ENCODE assay signal across 11 mouse cellular contexts in the genomic region with DNA sequence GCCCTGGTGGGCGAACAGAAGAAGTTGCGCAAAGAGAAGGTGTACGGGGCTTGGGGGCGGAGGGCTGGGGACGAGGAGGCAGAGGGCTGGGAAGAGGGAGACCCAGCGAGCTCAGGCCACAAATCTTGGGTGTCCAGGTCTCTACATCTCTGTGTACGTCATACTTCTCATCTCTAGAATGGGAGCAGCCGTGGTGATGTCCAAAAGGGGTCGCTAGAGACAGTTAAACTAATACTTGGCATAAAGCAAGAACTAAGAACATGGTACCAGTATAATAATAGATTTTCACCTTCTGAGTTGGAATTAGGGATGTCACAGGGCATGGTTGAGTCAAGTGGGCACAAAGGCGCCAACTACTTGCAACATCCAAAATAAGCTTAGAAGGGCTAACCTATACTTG. TPM values are rescaled to one million over a fixed set of nuclear protein-coding genes. Genes with fewer than 3 reads are reported as not detected.
DNase-seq lines count a peak whose midpoint lies in the region; ATAC-seq lines count a peak whose summit lies in the region.
"Had no signal": no experiment of that assay in that cellular context is flagged by ENCODE, and none has a peak within 500 bp of the region (broad histone marks: within the 10 kb centered on the region; RNA-seq: fewer than 3 reads in every experiment).

No protein-coding gene starts in this region.

- DNase-seq in cerebellum, adult 11-12 months: peak; percentile 37
- no peak for DNase-seq in cerebellum, postnatal 36 days
- DNase-seq in limb, embryonic 11.5 days (ENCODE audit: low spot score): no peak
- DNase-seq in embryo, embryonic 9.5 days (ENCODE audit: extremely low spot score): no peak
- DNase-seq in gastrocnemius, postnatal 25 days: no peak
- DNase-seq: kidney, adult 2 months; lung, postnatal 10 days had no signal

- ATAC-seq in megakaryocyte, adult 5-6 weeks (ENCODE audit: poor library complexity, severe bottlenecking): no peak
- ATAC-seq in limb, embryonic 11.5 days (ENCODE audit: insufficient number of reproducible peaks, low FRiP score, low TSS enrichment, low read depth): no peak
- no peak for ATAC-seq in stomach, embryonic 16.5 days (ENCODE audit: insufficient read depth, low FRiP score)

- H3K27ac ChIP-seq in limb, embryonic 11.5 days (replicated peaks; ENCODE audit: low read depth, low read length): no peak overlapping the region
- H3K27ac ChIP-seq in stomach, embryonic 16.5 days (ENCODE audit: low read length): no peak overlapping the region

- peaks cover 26% of the 10 kb centered on the region for H3K4me1 ChIP-seq in megakaryocyte, embryonic 14.5 days
- H3K4me1 ChIP-seq in limb, embryonic 11.5 days (ENCODE audit: control insufficient read depth, insufficient read depth, low read length): peaks cover 2% of the 10 kb centered on the region; the same call in 1 of the 2 replicates
- H3K4me1 ChIP-seq in stomach, embryonic 16.5 days (ENCODE audit: control insufficient read depth, insufficient read depth, low read length): peaks cover 5% of the 10 kb centered on the region; the same call in 1 of the 2 replicates

- H3K4me2 ChIP-seq in limb, embryonic 11.5 days (ENCODE audit: low read depth, severe bottlenecking): peak overlapping the region; percentile 33; the same call in 1 of the 2 replicates
- peak overlapping the region; percentile 46 for H3K4me2 ChIP-seq in stomach, embryonic 16.5 days (ENCODE audit: low read depth, low read length)

- peaks cover 100% of the 10 kb centered on the region for H3K27me3 ChIP-seq in megakaryocyte, embryonic 14.5 days (replicated peaks)
- peaks cover 62% of the 10 kb centered on the region for H3K27me3 ChIP-seq in limb, embryonic 11.5 days (ENCODE audit: control insufficient read depth, insufficient read depth, low read length)
- peaks cover 54% of the 10 kb centered on the region for H3K27me3 ChIP-seq in stomach, embryonic 16.5 days (ENCODE audit: control insufficient read depth, insufficient read depth, low read length)

- H3K36me3 ChIP-seq in megakaryocyte, embryonic 14.5 days (replicated peaks; ENCODE audit: low read length): no peaks in the 10 kb centered on the region
- no peaks in the 10 kb centered on the region for H3K36me3 ChIP-seq in limb, embryonic 11.5 days (ENCODE audit: control insufficient read depth, insufficient read depth, low read length)
- no peaks in the 10 kb centered on the region for H3K36me3 ChIP-seq in stomach, embryonic 16.5 days (ENCODE audit: control insufficient read depth, insufficient read depth, low read length)

- peaks cover 3% of the 10 kb centered on the region; the same call in 1 of the 2 replicates for H3K9me3 ChIP-seq in megakaryocyte, embryonic 14.5 days
- H3K9me3 ChIP-seq in limb, embryonic 11.5 days (ENCODE audit: control insufficient read depth, low read length): no peaks in the 10 kb centered on the region
- no peaks in the 10 kb centered on the region for H3K9me3 ChIP-seq in stomach, embryonic 16.5 days (replicated peaks; ENCODE audit: control insufficient read depth, low read length)

- H3K4me3 ChIP-seq in megakaryocyte, embryonic 14.5 days (replicated peaks): peak overlapping the region; percentile 69
- peak overlapping the region; percentile 16; the same call in 1 of the 2 replicates for H3K4me3 ChIP-seq in limb, embryonic 11.5 days (ENCODE audit: low read depth, low read length)
- peak overlapping the region; percentile 28 for H3K4me3 ChIP-seq in stomach, embryonic 16.5 days (replicated peaks; ENCODE audit: low read length)

- WGBS in limb, embryonic 11.5 days: 42% methylated on average over 10 of the region's 10 CpGs
- 44% methylated on average over 10 of the region's 10 CpGs for WGBS in stomach, embryonic 16.5 days

- H3K9ac ChIP-seq in limb, embryonic 11.5 days (ENCODE audit: low read length): no peak overlapping the region
- H3K9ac ChIP-seq in stomach, embryonic 16.5 days (ENCODE audit: low read length): no peak overlapping the region

RNA-seq across cellular contexts. Expression of gene Btbd17, which starts 9.9 kb away (rescaled TPM):
- 0.04 TPM in 1 of 2 replicates, not detected in the other for polyA plus RNA-seq in megakaryocyte, embryonic 14.5 days (2012; ENCODE audit: insufficient read depth, low replicate concordance)
- not detected in 2 replicates for total RNA-seq in megakaryocyte, adult 5-6 weeks (2015)
- total RNA-seq in megakaryocyte, adult 5-6 weeks (2017): not detected in 2 replicates
- 0.09 and 0.65 TPM in 2 replicates for polyA plus RNA-seq in limb, embryonic 11.5 days (2014; fragmentation: Nextera tagmentation; extraction: Ambion mirVana)
- polyA plus RNA-seq in stomach, embryonic 16.5 days (2015; fragmentation: Nextera tagmentation; extraction: Ambion mirVana): 0.65 and 1.3 TPM in 2 replicates
- total RNA-seq in gastrocnemius, postnatal 25 days (2021): not detected
- total RNA-seq: adrenal gland, adult 2 months had no signal

RNA-seq across cellular contexts. Expression of gene Gpr142, which starts 12.8 kb away (rescaled TPM):
- not detected in 2 replicates for polyA plus RNA-seq in megakaryocyte, embryonic 14.5 days (2012; ENCODE audit: insufficient read depth, low replicate concordance)
- not detected in 2 replicates for total RNA-seq in megakaryocyte, adult 5-6 weeks (2015)
- not detected in 2 replicates for total RNA-seq in megakaryocyte, adult 5-6 weeks (2017)
- 0.13 TPM in 1 of 2 replicates, not detected in the other for polyA plus RNA-seq in limb, embryonic 11.5 days (2014; fragmentation: Nextera tagmentation; extraction: Ambion mirVana)
- 0.36 and 0.41 TPM in 2 replicates for polyA plus RNA-seq in stomach, embryonic 16.5 days (2015; fragmentation: Nextera tagmentation; extraction: Ambion mirVana)
- not detected for total RNA-seq in gastrocnemius, postnatal 25 days (2021)
- total RNA-seq: adrenal gland, adult 2 months had no signal
- polyA plus RNA-seq: adrenal gland, adult 2 months; kidney, adult 2 months had no signal

RNA-seq across cellular contexts. Expression of gene Kif19a, which starts 20.7 kb away (rescaled TPM):
- 2.7 and 4.2 TPM in 2 replicates for polyA plus RNA-seq in megakaryocyte, embryonic 14.5 days (2012; ENCODE audit: insufficient read depth, low replicate concordance)
- total RNA-seq in megakaryocyte, adult 5-6 weeks (2015): 0.16 and 0.27 TPM in 2 replicates
- 0.11 and 0.69 TPM in 2 replicates for total RNA-seq in megakaryocyte, adult 5-6 weeks (2017)
- polyA plus RNA-seq in limb, embryonic 11.5 days (2014; fragmentation: Nextera tagmentation; extraction: Ambion mirVana): 0.15 TPM in 1 of 2 replicates, not detected in the other
- polyA plus RNA-seq in stomach, embryonic 16.5 days (2015; fragmentation: Nextera tagmentation; extraction: Ambion mirVana): 0.53 and 0.75 TPM in 2 replicates
- 1 to 10 TPM; 1.3 to 2.0 TPM for total RNA-seq in gastrocnemius, postnatal 25 days (2021)

RNA-seq across cellular contexts. Expression of gene Dnaic2, which starts 58.7 kb away (rescaled TPM):
- polyA plus RNA-seq in megakaryocyte, embryonic 14.5 days (2012; ENCODE audit: insufficient read depth, low replicate concordance): 7.0 TPM in 1 of 2 replicates, not detected in the other
- not detected in 2 replicates for total RNA-seq in megakaryocyte, adult 5-6 weeks (2015)
- total RNA-seq in megakaryocyte, adult 5-6 weeks (2017): not detected in 2 replicates
- polyA plus RNA-seq in limb, embryonic 11.5 days (2014; fragmentation: Nextera tagmentation; extraction: Ambion mirVana): 0.20 TPM in 1 of 2 replicates, not detected in the other
- polyA plus RNA-seq in stomach, embryonic 16.5 days (2015; fragmentation: Nextera tagmentation; extraction: Ambion mirVana): 0.25 and 0.84 TPM in 2 replicates
- total RNA-seq in gastrocnemius, postnatal 25 days (2021): under 1 TPM; 0.24 to 0.61 TPM

Comparison
In these comparisons a context has a peak if more than half of its experiments do, and no peak if none do; other contexts are left out.
1. H3K4me3 ChIP-seq: peak in every context shown above with its lines; median percentile 69 in megakaryocyte, embryonic 14.5 days; 28 in stomach, embryonic 16.5 days; 16 in limb, embryonic 11.5 days.